Mouse (Mus musculus): ENCODE results near the gene Tmem164. TPM values are rescaled to one million over a fixed set of nuclear protein-coding genes. Genes with fewer than 3 reads are reported as not detected.

The Tmem164 gene
- total RNA-seq, 2 experiments from 2014 or later = 12.2 to 18.6 TPM

- no peak for ATAC-seq (replicated peaks; ENCODE audit: low FRiP score, poor library complexity, severe bottlenecking)
These were observed 3.5 kb downstream of the Tmem164 start for GRCm38 (mm10) chrX:142684674-142685073.

DNA sequence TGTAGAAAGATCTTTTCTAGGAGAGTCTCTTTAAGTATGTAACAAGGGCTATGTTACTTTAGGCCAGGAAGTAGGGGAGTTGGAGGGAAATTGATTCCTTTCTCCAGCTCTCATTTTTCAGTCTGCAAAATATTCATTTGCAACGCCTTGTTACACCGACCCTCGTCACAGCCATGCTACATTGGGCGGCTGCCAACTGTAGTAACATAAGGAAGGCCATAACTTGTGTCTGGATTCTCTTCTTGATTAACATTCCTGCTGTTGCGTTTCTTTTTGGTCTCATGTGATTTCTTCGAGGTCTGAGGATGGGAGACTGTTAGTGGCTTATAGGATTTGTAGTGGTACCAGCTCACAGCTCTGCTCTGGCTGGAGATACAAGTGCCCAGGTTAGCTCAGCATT lies 4.5 kb downstream of the Tmem164 start:
- ATAC-seq (replicated peaks; ENCODE audit: low FRiP score, poor library complexity, severe bottlenecking) = no peak

DNA sequence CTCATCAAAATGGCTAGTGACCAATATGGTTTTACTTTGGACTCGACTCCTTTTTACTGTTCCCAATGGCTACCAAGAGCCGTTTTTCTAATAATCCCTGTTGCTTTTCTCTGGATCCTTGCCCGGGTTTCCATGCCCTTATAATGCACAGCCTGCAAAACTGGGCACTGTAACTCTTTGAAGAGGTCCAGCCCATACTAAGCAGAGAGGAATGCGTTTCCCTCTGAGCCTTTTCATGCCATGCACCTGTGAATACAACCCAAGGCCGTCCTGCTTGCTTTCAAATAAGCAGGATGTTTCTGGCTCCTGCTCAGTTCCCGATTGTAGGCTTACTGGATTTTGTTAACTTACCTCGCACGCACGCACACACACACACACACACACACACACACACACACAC lies 7.3 kb downstream of the Tmem164 start:
- no peak for ATAC-seq (replicated peaks; ENCODE audit: low FRiP score, poor library complexity, severe bottlenecking)

- ATAC-seq (replicated peaks; ENCODE audit: low FRiP score, poor library complexity, severe bottlenecking) = no peak
These were observed 12.1 kb downstream of the Tmem164 start for GRCm38 (mm10) chrX:142693256-142693655.

GRCm38 (mm10) chrX:142694338-142694737 lies 13.1 kb downstream of the Tmem164 start:
- no peak for ATAC-seq (replicated peaks; ENCODE audit: low FRiP score, poor library complexity, severe bottlenecking)

- ATAC-seq (replicated peaks; ENCODE audit: low FRiP score, poor library complexity, severe bottlenecking) = no peak
These were observed 13.7 kb downstream of the Tmem164 start for GRCm38 (mm10) chrX:142694856-142695255.

- no peak for ATAC-seq (replicated peaks; ENCODE audit: low FRiP score, poor library complexity, severe bottlenecking)
These were observed 15.6 kb downstream of the Tmem164 start for GRCm38 (mm10) chrX:142696789-142697188.

DNA sequence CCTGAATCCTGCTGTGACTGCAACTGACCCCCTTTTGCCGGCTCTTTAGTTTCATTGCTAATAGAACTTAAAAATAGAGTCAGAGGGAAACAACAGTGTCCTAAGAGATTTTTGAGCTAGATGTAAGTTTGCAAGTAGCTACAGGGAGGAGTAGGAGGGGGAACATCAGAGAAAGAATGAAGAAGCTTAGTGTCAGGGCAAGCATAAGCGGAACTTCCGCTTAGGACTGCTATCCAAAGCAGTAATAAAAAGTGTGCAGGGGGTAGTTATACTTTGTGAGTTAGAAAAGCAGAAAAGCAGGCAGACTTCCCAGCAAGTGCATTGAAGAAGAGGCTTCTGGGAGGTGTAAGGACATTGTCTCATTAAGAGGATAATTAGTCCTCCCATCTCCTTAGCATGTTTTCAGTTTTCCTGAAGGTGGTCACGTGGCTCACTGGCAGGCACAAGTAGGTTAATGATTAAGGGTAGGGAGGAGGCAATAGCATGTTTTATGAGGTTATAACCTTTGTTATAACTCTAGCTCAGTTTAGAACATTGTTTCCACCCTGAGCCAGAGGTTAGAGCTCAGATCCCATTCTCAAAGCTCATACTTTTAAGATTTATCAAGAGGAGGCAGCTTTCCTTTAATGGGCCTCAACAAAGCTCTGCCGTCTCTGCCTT lies 16.5 kb downstream of the Tmem164 start:
- ATAC-seq (replicated peaks; ENCODE audit: low FRiP score, poor library complexity, severe bottlenecking) = no peak

- no peak for ATAC-seq (replicated peaks; ENCODE audit: low FRiP score, poor library complexity, severe bottlenecking)
These were observed 17.0 kb downstream of the Tmem164 start for GRCm38 (mm10) chrX:142698212-142698611.

DNA sequence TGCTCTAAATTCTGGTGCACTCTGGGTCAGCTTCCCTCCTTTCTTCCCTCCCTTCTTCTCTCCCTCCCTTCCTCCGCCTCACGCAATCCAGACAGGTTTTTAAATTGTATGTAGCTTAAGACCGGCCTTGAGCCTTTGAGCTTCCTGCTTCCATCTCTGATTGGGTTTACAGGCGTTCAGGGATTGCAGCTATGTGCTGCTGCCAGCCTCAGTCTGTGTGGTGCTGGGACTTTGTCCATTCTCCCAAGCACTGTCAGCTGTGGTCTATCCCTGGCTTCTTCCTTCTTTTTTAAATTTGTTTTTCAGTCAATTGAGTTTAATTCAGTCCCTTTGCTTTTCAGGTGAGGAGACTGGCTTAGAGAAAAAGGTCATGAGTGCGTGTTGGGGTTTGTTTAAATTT lies 20.9 kb downstream of the Tmem164 start:
- ATAC-seq (replicated peaks; ENCODE audit: low FRiP score, poor library complexity, severe bottlenecking) = no peak

GRCm38 (mm10) chrX:142702566-142702965 lies 21.4 kb downstream of the Tmem164 start:
- ATAC-seq (replicated peaks; ENCODE audit: low FRiP score, poor library complexity, severe bottlenecking) = no peak

- ATAC-seq (replicated peaks; ENCODE audit: low FRiP score, poor library complexity, severe bottlenecking) = no peak
These were observed 22.7 kb downstream of the Tmem164 start for GRCm38 (mm10) chrX:142703953-142704352.

- no peak for ATAC-seq (replicated peaks; ENCODE audit: low FRiP score, poor library complexity, severe bottlenecking)
These were observed 27.1 kb downstream of the Tmem164 start for GRCm38 (mm10) chrX:142708257-142708656.

DNA sequence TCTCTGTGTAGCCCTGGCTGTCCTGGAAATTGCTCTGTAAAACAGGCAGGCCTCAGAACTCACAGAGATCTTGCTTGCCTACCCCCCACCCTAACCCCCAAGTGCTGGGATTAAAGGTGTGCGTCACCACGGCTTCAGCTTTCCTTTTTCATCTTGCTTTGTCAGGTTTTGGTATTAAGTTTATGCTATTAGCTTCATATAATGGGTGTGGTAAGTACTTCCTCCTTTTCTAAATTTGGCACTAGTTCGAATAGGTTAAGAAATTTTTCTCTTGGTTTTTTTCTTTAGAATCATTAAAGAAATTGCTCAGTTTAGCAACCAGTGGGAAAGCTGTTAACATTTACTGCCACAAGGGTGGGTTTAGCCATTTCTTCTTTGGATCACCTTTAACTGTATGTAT lies 34.8 kb downstream of the Tmem164 start:
- ATAC-seq (replicated peaks; ENCODE audit: low FRiP score, poor library complexity, severe bottlenecking) = no peak

- no peak for ATAC-seq (replicated peaks; ENCODE audit: low FRiP score, poor library complexity, severe bottlenecking)
These were observed 36.8 kb downstream of the Tmem164 start for GRCm38 (mm10) chrX:142717958-142718478.

DNA sequence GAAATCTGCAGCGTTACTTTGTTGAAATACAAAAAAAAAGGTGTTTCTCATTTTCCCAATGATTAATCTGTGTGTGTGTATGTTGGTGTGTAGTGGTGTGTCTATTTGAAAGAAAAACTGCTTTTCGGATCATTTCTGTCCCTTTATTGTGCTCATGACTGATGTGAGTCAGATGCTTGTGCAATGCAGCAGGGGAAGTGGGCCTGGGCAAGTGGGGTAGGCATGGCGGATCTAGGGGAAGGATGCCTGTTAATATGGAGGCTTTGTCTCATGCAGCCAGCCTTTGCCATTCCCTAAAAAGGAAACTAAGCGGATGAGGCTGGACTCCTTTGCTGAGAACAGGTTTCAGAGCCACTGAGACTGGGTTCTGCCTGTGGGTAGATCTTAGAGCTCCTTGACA lies 37.6 kb downstream of the Tmem164 start:
- ATAC-seq (replicated peaks; ENCODE audit: low FRiP score, poor library complexity, severe bottlenecking) = no peak

DNA sequence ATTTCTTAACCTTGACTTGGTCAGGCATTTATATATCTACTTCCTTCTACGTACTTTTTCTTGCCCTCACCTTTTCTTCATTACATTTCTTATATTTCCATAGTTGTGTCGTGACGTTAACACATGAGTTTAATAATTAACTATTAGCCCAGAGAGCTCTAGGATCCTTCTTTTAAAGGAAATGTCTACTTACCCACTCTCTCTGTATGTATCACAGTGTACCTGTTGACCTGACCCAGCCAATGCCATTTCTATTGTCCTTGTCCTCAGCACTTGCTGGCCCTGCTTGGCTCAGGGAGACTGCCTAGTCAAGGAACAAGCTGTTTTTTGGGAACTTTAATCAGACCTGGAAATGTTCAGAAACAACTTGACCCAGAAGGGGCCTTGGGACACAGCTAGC lies 40.7 kb downstream of the Tmem164 start:
- no peak for ATAC-seq (replicated peaks; ENCODE audit: low FRiP score, poor library complexity, severe bottlenecking)

DNA sequence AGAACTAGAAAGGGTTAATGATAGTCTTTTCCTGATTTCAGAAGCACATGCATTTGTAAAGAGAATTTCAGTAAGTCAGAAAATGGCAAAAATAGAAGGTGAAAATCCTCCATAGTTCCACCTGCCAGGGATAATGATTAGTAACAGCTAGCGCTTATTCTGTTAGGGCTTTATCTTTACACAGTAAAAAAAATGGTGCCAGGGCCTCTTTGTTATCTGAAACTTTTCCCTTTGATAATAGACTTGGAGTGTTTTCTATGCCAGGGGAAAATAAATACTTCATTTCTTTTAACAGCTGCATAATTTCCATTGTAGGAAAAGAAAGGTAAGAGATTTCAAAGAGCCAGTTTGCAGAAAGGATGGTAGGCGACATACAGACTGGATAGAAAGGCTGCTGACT lies 43.0 kb downstream of the Tmem164 start:
- ATAC-seq (replicated peaks; ENCODE audit: low FRiP score, poor library complexity, severe bottlenecking) = no peak

DNA sequence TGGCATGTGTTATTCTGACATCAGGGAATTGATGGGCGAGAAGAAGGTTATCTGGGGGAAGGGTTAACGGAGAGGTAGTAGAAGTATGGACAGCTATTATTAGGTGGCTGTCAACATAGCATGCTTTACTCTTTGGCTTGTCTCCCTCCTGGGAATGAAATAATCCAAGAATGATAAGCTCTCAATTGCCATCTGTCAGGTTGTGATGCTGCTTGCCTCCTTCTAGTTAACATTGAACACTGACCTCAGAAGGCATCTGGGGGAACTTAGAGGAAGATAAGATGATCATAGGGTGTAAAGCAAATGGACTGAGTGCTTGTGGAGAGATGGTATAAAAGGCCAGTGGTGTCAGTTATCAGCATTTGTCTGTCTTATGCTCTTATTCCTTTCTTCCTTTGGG lies 44.4 kb downstream of the Tmem164 start:
- ATAC-seq (replicated peaks; ENCODE audit: low FRiP score, poor library complexity, severe bottlenecking) = no peak

- ATAC-seq (replicated peaks; ENCODE audit: low FRiP score, poor library complexity, severe bottlenecking) = no peak
These were observed 45.1 kb downstream of the Tmem164 start for GRCm38 (mm10) chrX:142726311-142726710.

- no peak for ATAC-seq (replicated peaks; ENCODE audit: low FRiP score, poor library complexity, severe bottlenecking)
These were observed 46.6 kb downstream of the Tmem164 start for GRCm38 (mm10) chrX:142727847-142728246.

- ATAC-seq (replicated peaks; ENCODE audit: low FRiP score, poor library complexity, severe bottlenecking) = no peak
These were observed 47.8 kb downstream of the Tmem164 start for GRCm38 (mm10) chrX:142729040-142729439.

Data from erythroblast, adult 5-6 weeks (primary cell).